Mouse (Mus musculus) thymus, adult 2 months (tissue): Measurements from ENCODE around the gene Fn1. TPM values are rescaled to one million over a fixed set of nuclear protein-coding genes. Genes with fewer than 3 reads are reported as not detected.

ENCODE experiments used
- DNase-seq: peaks from one replicate; pipeline ENCODE4 v3.0.0; 2021
- H3K27ac ChIP-seq: fragments of 200-500 bp; 2 replicates; pipeline ENCODE4 v1.5.1; 2012; ENCODE audit warnings: low read length, control low read depth; ENCODE audit not compliant: control insufficient read depth, insufficient read depth
- H3K27me3 ChIP-seq: fragments of 200-500 bp; 2 replicates; pipeline ENCODE4 v1.6.1; 2012; ENCODE audit warnings: mild to moderate bottlenecking, low read length, moderate library complexity, mixed read lengths; ENCODE audit not compliant: control insufficient read depth, insufficient read depth
- H3K36me3 ChIP-seq: fragments of 200-500 bp; 2 replicates; pipeline ENCODE4 v1.6.1; 2012; ENCODE audit warnings: mild to moderate bottlenecking, low read length, moderate library complexity; ENCODE audit not compliant: control insufficient read depth, insufficient read depth
- H3K4me1 ChIP-seq: fragments of 200-500 bp; replicated peaks from 2 replicates; pipeline ENCODE4 v1.6.1; 2012; ENCODE audit warnings: low read length; ENCODE audit not compliant: control insufficient read depth, insufficient read depth
- H3K4me3 ChIP-seq: fragments of 200-500 bp; 2 replicates; pipeline ENCODE4 v1.5.1; 2012; ENCODE audit warnings: mild to moderate bottlenecking, low read length, control low read depth, moderate library complexity; ENCODE audit not compliant: control insufficient read depth, insufficient read depth
- CTCF ChIP-seq: fragments of 200-500 bp; IDR thresholded peaks from 2 replicates; pipeline ENCODE4 v1.5.1; 2012; ENCODE audit warnings: mild to moderate bottlenecking, control low read depth, low read length, moderate library complexity, borderline replicate concordance; ENCODE audit not compliant: control insufficient read depth, poor library complexity, insufficient read depth; ENCODE audit errors: extremely low read depth
- POLR2A ChIP-seq: fragments of 200-500 bp; IDR thresholded peaks from 2 replicates; pipeline ENCODE4 v1.6.1; 2012; ENCODE audit warnings: mild to moderate bottlenecking, low read length, control low read depth, moderate library complexity; ENCODE audit not compliant: control insufficient read depth, poor library complexity, insufficient read depth; ENCODE audit errors: extremely low read depth
- WGBS: fragments of 180-500 bp; shearing (Covaris S2); methylation state at CpG from one replicate; pipeline ENCODE4 v1.1.7; 2018; 5-methylcytosine and 5-hydroxymethylcytosine counted together
- polyA plus RNA-seq: library from polyadenylated mRNA; depleted of rRNA; stranded (reverse); fragments of >200 nt; gene quantifications from 2 replicates; pipeline ENCODE4 v1.2.3, GENCODE M21; 2012

Gene Fn1
- polyA plus RNA-seq, 1 experiment = 31.3 TPM

DNA sequence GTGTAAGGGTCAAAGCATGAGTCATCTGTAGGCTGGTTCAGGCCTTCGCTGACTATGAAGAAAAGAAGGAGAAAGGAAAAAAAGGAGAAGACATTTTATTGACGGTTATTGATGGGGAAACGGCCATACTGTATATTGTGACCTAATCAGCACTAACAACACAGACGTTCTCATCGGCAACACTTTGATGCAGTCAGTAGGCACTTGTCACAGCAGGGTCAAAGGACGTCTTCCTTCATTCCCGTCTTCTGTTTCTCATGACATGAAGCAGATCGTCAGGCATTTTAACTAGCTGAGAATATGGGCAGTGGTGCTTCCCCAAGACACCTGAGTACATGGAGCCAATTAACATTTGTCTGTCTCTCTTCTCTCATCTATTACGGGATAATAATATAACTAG lies 59.8 kb downstream of the Fn1 start:
- Histone ChIP-seq H3K36me3 (no peaks in the 10 kb centered on the region), H3K27me3 (no peaks in the 10 kb centered on the region), H3K27ac (no peak overlapping the region), H3K4me1 (no peaks in the 10 kb centered on the region), H3K4me3 (no peak overlapping the region)
- TF ChIP-seq POLR2A (no peak), CTCF (no peak)
- no peak for DNase-seq
- WGBS = 94% methylated on average over 9 of the region's 9 CpGs

DNA sequence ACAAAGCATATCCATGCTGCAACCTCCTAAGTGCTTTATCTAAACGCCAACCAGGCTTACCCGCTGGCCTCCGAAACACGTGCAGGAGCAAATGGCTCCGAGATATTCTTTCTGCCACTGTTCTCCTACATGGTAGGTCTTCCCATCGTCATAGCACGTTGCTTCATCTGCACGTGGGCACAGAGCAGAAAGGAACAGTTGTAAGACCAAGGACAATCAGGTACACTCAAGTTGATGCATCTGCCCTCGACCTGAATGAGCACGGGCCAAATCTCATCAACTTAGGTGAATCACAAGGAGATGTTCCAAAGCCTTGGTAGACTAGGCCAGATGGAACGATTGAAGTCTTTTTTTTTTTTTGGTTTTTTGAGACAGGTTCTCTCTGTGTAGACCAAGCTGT lies 63.0 kb downstream of the Fn1 start:
- Histone ChIP-seq H3K27me3 (no peaks in the 10 kb centered on the region), H3K36me3 (no peaks in the 10 kb centered on the region), H3K4me3 (no peak overlapping the region), H3K27ac (no peak overlapping the region), H3K4me1 (no peaks in the 10 kb centered on the region)
- TF ChIP-seq POLR2A (no peak), CTCF (no peak)
- WGBS = 97% methylated on average over 11 of the region's 11 CpGs
- DNase-seq = no peak

DNA sequence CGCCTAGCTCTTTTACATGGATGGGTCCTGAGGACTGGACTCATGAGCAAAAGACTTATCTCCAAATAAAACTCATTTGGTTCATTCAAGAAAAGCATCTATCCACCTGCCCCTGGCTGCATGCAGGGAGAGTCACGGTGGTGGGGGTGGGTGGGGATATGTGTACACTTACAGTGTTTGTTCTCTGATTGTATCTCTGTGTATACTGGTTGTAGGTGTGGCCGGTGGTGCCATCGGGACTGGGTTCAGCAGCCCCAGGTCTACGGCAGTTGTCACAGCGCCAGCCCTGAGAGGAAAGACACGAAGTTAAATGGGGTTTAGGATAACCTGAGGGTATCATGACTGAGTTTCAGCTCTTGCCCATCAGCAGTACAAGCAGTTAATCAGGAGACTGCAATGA lies 66.3 kb downstream of the Fn1 start:
- 90% methylated on average over 7 of the region's 7 CpGs for WGBS
- DNase-seq = no peak
- H3K36me3 ChIP-seq = no peaks in the 10 kb centered on the region

DNA sequence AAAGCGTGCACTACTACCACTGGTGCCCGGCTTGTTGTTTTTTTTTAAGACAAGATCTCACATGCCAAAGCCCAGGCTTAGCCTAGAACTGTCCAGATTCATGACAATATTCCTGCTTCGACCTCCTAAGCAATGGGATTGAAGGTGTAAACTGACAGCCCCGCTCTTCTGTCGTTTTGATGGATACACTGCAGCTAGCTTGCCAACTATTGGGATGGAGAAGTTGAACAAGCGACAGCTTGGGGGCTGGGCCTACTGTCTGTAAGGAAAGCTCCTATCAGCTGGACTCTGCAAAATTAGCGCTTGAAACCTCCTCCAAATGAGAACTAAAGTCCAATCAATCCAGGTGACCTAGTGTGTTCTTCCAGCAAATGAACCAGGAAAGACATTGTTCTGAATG lies 69.1 kb downstream of the Fn1 start:
- DNase-seq = no peak
- Histone ChIP-seq H3K27me3 (no peaks in the 10 kb centered on the region), H3K27ac (no peak overlapping the region), H3K4me1 (no peaks in the 10 kb centered on the region), H3K36me3 (peaks cover 7% of the 10 kb centered on the region), H3K4me3 (no peak overlapping the region)
- WGBS = 89% methylated on average over 7 of the region's 7 CpGs
- TF ChIP-seq POLR2A = no peak
- no peak for TF ChIP-seq CTCF

More for the DNA sequence above, 66.3 kb downstream of the Fn1 start:
- Histone ChIP-seq H3K27me3 (no peaks in the 10 kb centered on the region), H3K4me1 (no peaks in the 10 kb centered on the region), H3K4me3 (no peak overlapping the region), H3K27ac (no peak overlapping the region)
- TF ChIP-seq POLR2A (no peak), CTCF (no peak)

DNA sequence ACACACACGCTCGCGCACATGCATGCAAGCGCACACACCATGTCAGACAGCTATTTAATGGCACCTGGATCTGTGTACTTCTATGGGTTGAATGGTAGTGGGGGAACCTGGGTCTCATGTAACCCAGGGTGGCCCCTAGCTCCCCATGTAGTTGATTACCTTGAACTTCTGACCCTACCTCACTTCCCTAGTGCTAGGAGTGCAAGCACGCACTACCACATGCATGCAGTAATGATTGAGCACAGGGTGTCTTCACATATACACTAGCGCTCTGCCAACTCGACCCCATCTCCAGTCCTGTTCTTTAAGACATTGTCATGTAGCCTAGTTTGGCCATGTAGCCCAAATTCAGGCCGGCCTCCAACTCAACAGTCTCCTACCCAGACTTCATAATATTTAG lies 69.7 kb downstream of the Fn1 start:
- TF ChIP-seq CTCF (no peak), POLR2A (no peak)
- no peaks in the 10 kb centered on the region for H3K27me3 ChIP-seq
- H3K36me3 ChIP-seq = peaks cover 13% of the 10 kb centered on the region
- no peaks in the 10 kb centered on the region for H3K4me1 ChIP-seq
- no peak overlapping the region for H3K4me3 ChIP-seq
- 95% methylated on average over 8 of the region's 8 CpGs for WGBS
- H3K27ac ChIP-seq = no peak overlapping the region
- DNase-seq = no peak

DNA sequence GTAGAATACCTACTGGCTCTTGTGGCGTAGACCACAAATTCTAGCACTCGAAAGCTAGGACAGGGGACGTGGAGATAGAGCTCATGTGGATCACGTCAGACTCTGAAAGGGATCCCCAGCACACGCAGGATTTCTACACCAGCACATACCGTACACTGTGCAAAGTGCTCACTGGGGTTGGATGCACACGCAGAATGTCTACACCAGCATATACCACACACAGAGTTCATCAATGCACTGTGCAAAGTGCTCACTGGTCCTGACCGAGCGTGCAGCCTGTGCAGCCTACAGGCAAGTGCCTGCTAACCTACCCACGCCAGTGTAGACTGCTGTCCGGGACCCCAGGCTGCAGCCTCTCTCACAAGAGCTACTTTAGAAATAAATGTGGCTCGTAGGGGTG lies 72.6 kb downstream of the Fn1 start:
- no peak for DNase-seq
- peaks cover 38% of the 10 kb centered on the region for H3K36me3 ChIP-seq
- no peaks in the 10 kb centered on the region for H3K4me1 ChIP-seq
- H3K4me3 ChIP-seq = no peak overlapping the region
- TF ChIP-seq CTCF (no peak), POLR2A (no peak)
- no peaks in the 10 kb centered on the region for H3K27me3 ChIP-seq
- H3K27ac ChIP-seq = no peak overlapping the region
- 98% methylated on average over 12 of the region's 12 CpGs for WGBS

DNA sequence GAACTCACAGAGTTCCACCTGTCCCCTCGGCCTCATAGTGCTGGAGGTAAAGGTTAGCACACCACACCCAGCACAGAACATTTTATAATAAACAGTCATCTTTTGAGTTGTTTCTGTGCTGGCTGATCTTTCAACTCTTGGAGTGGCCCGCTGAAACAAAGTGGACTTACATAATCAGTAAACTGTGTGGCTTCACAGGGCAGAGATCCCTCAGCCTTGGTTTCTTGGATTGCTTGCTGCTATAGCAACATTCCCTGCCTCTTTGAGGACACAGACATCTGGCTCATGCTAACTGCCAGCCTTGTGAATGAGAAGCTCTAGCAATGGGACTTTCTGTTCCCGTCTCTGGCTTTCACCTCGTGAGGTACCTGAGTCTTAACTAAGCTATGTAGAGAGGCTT lies 73.5 kb downstream of the Fn1 start:
- peaks cover 38% of the 10 kb centered on the region for H3K36me3 ChIP-seq
- 92% methylated on average over 4 of the region's 4 CpGs for WGBS

More for the DNA sequence above, 73.5 kb downstream of the Fn1 start:
- Histone ChIP-seq H3K27ac (no peak overlapping the region), H3K4me3 (no peak overlapping the region), H3K4me1 (no peaks in the 10 kb centered on the region), H3K27me3 (no peaks in the 10 kb centered on the region)
- DNase-seq = no peak
- TF ChIP-seq POLR2A (no peak), CTCF (no peak)
